Mouse (Mus musculus) ZHBTc4 (cell line): Measurements from ENCODE around the gene Itprid2.

Experiments
- DNase-seq: peaks from one replicate; pipeline ENCODE4 v3.0.0-alpha.2; 2011; ENCODE audit warnings: low read depth, low spot score

Gene Itprid2

GRCm38 (mm10) chr2:79713662-79714091 is 78.5 kb downstream of the Itprid2 start:
- DNase-seq, result no peak

DNA sequence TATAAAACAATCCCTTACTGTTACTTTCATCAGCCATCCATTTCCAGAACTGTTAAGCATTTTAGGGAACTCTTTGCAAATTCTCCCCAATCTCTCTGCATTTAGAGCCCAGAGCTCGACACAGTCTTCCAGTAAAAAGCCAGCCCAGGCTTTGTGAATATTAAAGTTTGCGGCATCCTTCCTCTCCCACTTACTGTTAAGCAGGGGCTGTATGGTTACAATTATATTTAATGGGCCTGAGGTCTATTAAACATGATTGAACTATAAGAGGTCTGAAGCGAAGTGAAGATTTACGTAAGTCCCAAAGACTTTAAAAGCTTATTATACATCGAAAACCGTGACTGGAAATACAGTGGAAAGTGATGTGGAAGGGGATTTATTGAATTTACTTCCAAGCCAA is 79.6 kb downstream of the Itprid2 start:
- no peak for DNase-seq

GRCm38 (mm10) chr2:79715925-79716324 is 80.8 kb downstream of the Itprid2 start:
- DNase-seq, result no peak

DNA sequence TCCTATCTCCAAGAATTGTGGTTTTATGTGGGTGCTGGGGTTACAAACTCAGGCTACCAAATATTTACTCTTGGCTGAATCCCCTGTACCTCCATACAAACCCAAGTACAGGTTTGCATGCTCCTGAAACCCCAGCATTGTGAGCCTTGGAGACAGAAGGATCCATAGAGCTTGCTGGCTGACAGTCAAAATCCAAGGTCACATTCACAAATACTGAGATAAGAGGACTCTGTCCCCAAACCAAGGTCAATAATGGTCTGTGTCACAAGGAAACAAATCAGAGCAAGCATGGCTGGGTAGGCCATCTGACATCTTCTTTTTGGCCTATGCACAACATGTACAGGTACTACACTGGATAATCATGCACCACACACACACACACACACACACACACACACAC is 82.7 kb downstream of the Itprid2 start:
- DNase-seq, result no peak

- DNase-seq, result no peak
Observed at GRCm38 (mm10) chr2:79722415-79722814, 87.3 kb downstream of the Itprid2 start.
